Mouse (Mus musculus): Measurements from ENCODE around the gene Fdxacb1. TPM values are rescaled to one million over a fixed set of nuclear protein-coding genes. Genes with fewer than 3 reads are reported as not detected.

Gene Fdxacb1
- 7.4 TPM for polyA plus RNA-seq (2017; shearing (Covaris generic))

GRCm38 (mm10) chr9:50768107-50769002 is at the start of gene Fdxacb1:
Fdxacb1 (plus strand) TSS chr9:50768236.

GRCm38 (mm10) chr9:50738914-50739870 is 28.8 kb upstream of the Fdxacb1 start, which contains the start of gene Dixdc1:
Dixdc1 (minus strand) TSS chr9:50739517.

GRCm38 (mm10) chr9:50746214-50746677 is 21.8 kb upstream of the Fdxacb1 start, which contains the start of gene 2310030G06Rik:
2310030G06Rik (minus strand) TSS chr9:50746536.

DNA sequence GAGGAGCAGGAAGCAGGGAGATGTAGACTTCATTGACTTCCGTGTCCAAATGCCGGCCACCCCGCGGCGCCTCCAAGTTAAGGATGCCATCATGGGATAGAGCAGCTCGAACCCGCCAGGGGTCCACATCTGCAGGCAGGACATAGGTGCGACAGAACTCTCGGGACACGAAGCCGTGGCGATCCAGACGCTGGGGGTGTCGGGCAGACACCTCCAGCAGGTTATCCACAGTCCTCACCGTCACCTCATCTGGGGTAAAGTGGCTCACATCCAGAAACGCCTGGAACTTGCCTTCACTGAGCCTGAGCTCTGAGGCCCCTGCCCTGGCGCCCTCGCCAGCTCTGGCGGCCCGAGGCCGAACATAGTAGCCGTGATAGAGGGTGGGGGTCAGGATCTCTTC is 16.7 kb upstream of the Fdxacb1 start, which contains the start of gene Cryab:
Cryab (plus strand) TSS at position 3 of the 400 bp plus-strand sequence.

GRCm38 (mm10) chr9:50752054-50752602 is 15.9 kb upstream of the Fdxacb1 start, which contains the start of gene Hspb2:
Hspb2 (minus strand) TSS chr9:50752354.

GRCm38 (mm10) chr9:50774991-50775612 is 7.1 kb downstream of the Fdxacb1 start, which contains the start of the genes Alg9 and 1110032A03Rik:
Alg9 (plus strand) TSS chr9:50775019.
1110032A03Rik (minus strand) TSS chr9:50775520.

Other genes starting within 250 kb of the Fdxacb1 start
- gene Pts, start 239.5 kb upstream of the Fdxacb1 start, polyA plus RNA-seq (2017; shearing (Covaris generic)) = 135 TPM
- gene Il18, start 213.4 kb upstream of the Fdxacb1 start, polyA plus RNA-seq (2017; shearing (Covaris generic)) = 3.1 TPM
- gene Bco2, start 213.1 kb upstream of the Fdxacb1 start, polyA plus RNA-seq (2017; shearing (Covaris generic)) = 0.68 TPM
- gene Tex12, start 206.9 kb upstream of the Fdxacb1 start, polyA plus RNA-seq (2017; shearing (Covaris generic)) = 0.18 TPM
- 161 TPM for gene Sdhd, start 164.4 kb upstream of the Fdxacb1 start, polyA plus RNA-seq (2017; shearing (Covaris generic))
- 99.1 TPM for gene Timm8b, start 164.3 kb upstream of the Fdxacb1 start, polyA plus RNA-seq (2017; shearing (Covaris generic))
- not detected for gene Pih1d2, start 150.9 kb upstream of the Fdxacb1 start, polyA plus RNA-seq (2017; shearing (Covaris generic))
- gene Nkapd1, start 150.8 kb upstream of the Fdxacb1 start, polyA plus RNA-seq (2017; shearing (Covaris generic)) = 24.1 TPM
- gene Dlat, start 108.5 kb upstream of the Fdxacb1 start, polyA plus RNA-seq (2017; shearing (Covaris generic)) = 44.4 TPM
- gene Dixdc1, start 28.7 kb upstream of the Fdxacb1 start, polyA plus RNA-seq (2017; shearing (Covaris generic)) = 0.26 TPM
- gene 2310030G06Rik, start 21.7 kb upstream of the Fdxacb1 start, polyA plus RNA-seq (2017; shearing (Covaris generic)) = not detected
- gene Cryab, start 16.9 kb upstream of the Fdxacb1 start, polyA plus RNA-seq (2017; shearing (Covaris generic)) = not detected
- gene Hspb2, start 15.9 kb upstream of the Fdxacb1 start, polyA plus RNA-seq (2017; shearing (Covaris generic)) = not detected
- gene Alg9, start 6.8 kb downstream of the Fdxacb1 start, polyA plus RNA-seq (2017; shearing (Covaris generic)) = 25.6 TPM
- 16.7 TPM for gene 1110032A03Rik, start 7.3 kb downstream of the Fdxacb1 start, polyA plus RNA-seq (2017; shearing (Covaris generic))
- 79.0 TPM for gene Ppp2r1b, start 77.1 kb downstream of the Fdxacb1 start, polyA plus RNA-seq (2017; shearing (Covaris generic))
- 36.6 TPM for gene Sik2, start 240.8 kb downstream of the Fdxacb1 start, polyA plus RNA-seq (2017; shearing (Covaris generic))